Mouse (Mus musculus): ENCODE measurements at regions not wholly inside any gene's neighbourhood (a gene's known extent, or its start where the extent isn't known, plus 50 kb on each side); places are given as distances from the start of the nearest gene placed in this dataset.

DNA sequence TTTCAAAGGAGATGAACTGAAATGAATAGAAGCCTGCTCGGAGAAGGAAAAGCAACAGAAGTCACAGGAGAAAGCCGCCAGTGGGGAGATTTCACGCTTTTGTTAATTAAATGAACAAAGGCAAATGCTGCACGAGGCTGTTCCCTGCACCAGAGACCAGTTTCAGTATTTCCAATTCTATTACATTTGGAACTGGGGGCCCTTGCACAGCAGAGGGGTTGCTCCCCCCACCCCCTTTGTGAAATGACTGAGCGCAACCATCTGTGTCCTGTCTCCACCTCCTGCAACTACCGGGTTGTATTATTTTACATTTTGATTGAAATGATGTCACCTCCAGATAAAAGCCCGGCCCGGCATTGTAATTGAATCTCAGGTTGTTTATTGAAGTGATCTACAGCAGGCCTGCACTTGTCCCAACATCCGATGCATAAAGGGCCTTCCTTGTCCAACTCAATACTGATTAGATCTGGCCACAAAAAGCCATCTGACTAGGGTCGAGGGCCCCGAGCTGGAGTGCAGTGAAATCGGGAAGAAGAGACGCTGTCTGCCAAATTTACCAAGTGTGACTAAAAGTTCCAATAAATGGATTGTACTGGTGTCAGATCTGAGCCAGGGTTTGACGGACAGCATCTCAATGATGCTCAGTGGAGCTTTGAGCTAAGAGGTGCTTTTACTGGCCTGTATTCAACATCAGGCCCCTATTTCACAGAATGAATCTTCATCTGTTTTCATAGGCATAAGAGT lies 152.9 kb upstream of the Irx4 start:
- ATAC-seq (ENCODE audit: insufficient number of reproducible peaks, insufficient read depth, low FRiP score, low read depth), result no peak
- no peak overlapping the region for H3K4me3 ChIP-seq (ENCODE audit: low read depth, low read length)
- H3K36me3 ChIP-seq (ENCODE audit: control insufficient read depth, insufficient read depth, low read length), result no peaks in the 10 kb centered on the region
- H3K9me3 ChIP-seq (ENCODE audit: control insufficient read depth, low read depth, low read length), result no peaks in the 10 kb centered on the region
- no peak overlapping the region for H3K4me2 ChIP-seq (replicated peaks; ENCODE audit: low read depth, low read length)
- no peaks in the 10 kb centered on the region for H3K4me1 ChIP-seq (ENCODE audit: control insufficient read depth, insufficient read depth, low read length)
- H3K27me3 ChIP-seq (ENCODE audit: control insufficient read depth, insufficient read depth, low read length), result no peaks in the 10 kb centered on the region
- H3K27ac ChIP-seq (ENCODE audit: low read length), result no peak overlapping the region
- H3K9ac ChIP-seq (replicated peaks; ENCODE audit: low read depth, low read length), result no peak overlapping the region
- 62% methylated on average over 14 of the region's 14 CpGs for WGBS

DNA sequence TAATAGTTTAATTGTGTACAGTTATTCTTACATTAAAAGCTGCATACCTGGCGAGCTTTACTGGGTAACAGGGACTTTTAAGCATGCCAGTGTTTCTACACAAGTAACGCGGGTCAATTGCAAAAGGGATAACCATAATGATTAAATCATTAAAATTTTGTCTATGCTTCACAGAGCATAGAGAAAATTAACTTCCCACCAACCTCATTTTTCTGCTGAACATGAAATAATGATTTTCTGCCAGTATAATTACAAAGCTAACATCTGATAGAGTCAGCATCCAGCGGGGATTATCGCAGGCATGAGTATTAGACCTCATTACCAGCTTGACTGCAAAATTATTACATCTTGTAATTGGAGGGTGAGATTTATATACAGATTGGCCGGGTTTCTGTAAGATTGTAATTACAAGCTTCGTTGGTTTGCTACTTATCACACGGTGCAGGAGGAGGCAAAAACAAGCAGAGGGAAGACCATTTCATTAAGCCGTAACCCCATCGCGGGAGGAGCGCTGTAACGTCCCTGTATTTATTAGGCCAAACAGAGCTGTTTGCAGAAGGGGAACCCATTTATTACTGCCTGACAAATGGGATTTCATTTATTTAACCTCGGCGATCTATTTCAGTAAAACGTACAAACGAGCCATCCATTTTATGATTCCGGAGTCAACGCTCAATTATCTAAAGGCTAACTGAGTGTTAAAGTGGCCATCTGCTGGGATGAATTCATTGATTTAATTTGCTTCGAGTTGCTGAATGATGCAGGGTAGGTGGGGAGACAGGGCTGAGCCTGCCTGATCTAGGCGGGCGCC lies 143.3 kb upstream of the Irx4 start:
- 35% methylated on average over 22 of the region's 22 CpGs for WGBS
- Histone ChIP-seq H3K4me1 (ENCODE audit: control insufficient read depth, insufficient read depth, low read length) (no peaks in the 10 kb centered on the region), H3K27me3 (ENCODE audit: control insufficient read depth, insufficient read depth, low read length) (no peaks in the 10 kb centered on the region), H3K27ac (ENCODE audit: low read length) (no peak overlapping the region), H3K36me3 (ENCODE audit: control insufficient read depth, insufficient read depth, low read length) (no peaks in the 10 kb centered on the region), H3K4me2 (replicated peaks; ENCODE audit: low read depth, low read length) (peak overlapping the region; percentile 28), H3K9me3 (ENCODE audit: control insufficient read depth, low read depth, low read length) (no peaks in the 10 kb centered on the region), H3K4me3 (ENCODE audit: low read depth, low read length) (no peak overlapping the region), H3K9ac (replicated peaks; ENCODE audit: low read depth, low read length) (no peak overlapping the region)
- ATAC-seq (ENCODE audit: insufficient number of reproducible peaks, insufficient read depth, low FRiP score, low read depth), result no peak

DNA sequence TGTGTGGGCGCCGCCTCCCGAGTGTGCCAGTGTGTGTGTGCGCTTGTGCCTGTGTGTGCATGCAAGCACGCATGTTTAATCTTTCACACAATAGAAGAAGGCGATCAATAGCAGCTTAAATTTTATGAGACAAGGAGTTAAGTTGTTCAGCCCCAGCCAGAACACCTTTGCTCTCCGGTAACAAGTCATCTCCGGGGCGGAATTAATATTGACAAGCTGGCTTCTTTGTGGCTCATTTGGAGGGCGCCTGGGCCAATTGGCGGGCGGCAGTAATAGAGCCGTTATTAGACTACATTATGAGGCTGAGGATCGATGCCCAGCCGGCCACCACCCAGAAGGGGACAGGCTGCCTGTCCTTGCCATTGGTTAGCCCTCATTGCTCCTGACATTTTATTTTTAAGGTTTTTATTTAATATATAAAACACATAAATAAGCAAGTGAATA lies 142.6 kb upstream of the Irx4 start:
- H3K9ac ChIP-seq (replicated peaks; ENCODE audit: low read depth, low read length), result no peak overlapping the region
- H3K27me3 ChIP-seq (ENCODE audit: control insufficient read depth, insufficient read depth, low read length), result no peaks in the 10 kb centered on the region
- WGBS, result 66% methylated on average over 15 of the region's 15 CpGs
- no peaks in the 10 kb centered on the region for H3K36me3 ChIP-seq (ENCODE audit: control insufficient read depth, insufficient read depth, low read length)
- H3K4me1 ChIP-seq (ENCODE audit: control insufficient read depth, insufficient read depth, low read length), result no peaks in the 10 kb centered on the region
- H3K27ac ChIP-seq (ENCODE audit: low read length), result no peak overlapping the region
- ATAC-seq (ENCODE audit: insufficient number of reproducible peaks, insufficient read depth, low FRiP score, low read depth), result no peak
- no peak overlapping the region for H3K4me3 ChIP-seq (ENCODE audit: low read depth, low read length)
- H3K9me3 ChIP-seq (ENCODE audit: control insufficient read depth, low read depth, low read length), result no peaks in the 10 kb centered on the region
- H3K4me2 ChIP-seq (replicated peaks; ENCODE audit: low read depth, low read length), result peak overlapping the region; percentile 28

DNA sequence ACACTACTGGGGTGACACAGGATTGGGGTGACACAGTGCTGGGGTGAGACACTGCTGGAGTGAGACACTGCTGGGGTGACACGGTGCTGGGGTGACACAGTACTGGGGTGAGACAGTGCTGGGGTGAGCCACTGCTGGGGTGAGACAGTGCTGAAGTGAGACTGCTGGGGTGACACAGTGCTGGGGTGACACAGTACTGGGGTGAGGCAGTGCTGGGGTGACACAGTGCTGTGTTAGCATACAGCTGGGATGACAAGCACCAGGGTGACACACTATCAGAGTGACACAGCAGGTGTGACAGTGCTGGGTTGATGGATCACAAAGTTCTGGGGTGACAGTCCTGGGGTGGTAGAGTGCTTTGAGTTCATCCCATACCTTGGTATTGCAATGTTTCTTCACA lies 137.3 kb upstream of the Irx4 start:
- no peaks in the 10 kb centered on the region for H3K27me3 ChIP-seq (ENCODE audit: control insufficient read depth, insufficient read depth, low read length)
- H3K9me3 ChIP-seq (ENCODE audit: control insufficient read depth, low read depth, low read length), result no peaks in the 10 kb centered on the region
- H3K4me2 ChIP-seq (replicated peaks; ENCODE audit: low read depth, low read length), result no peak overlapping the region
- no peak overlapping the region for H3K27ac ChIP-seq (ENCODE audit: low read length)
- no peak for ATAC-seq (ENCODE audit: insufficient number of reproducible peaks, insufficient read depth, low FRiP score, low read depth)
- no peak overlapping the region for H3K4me3 ChIP-seq (ENCODE audit: low read depth, low read length)
- H3K4me1 ChIP-seq (ENCODE audit: control insufficient read depth, insufficient read depth, low read length), result no peaks in the 10 kb centered on the region
- H3K9ac ChIP-seq (replicated peaks; ENCODE audit: low read depth, low read length), result no peak overlapping the region
- 74% methylated on average over 1 of the region's 1 CpGs for WGBS
- no peaks in the 10 kb centered on the region for H3K36me3 ChIP-seq (ENCODE audit: control insufficient read depth, insufficient read depth, low read length)

DNA sequence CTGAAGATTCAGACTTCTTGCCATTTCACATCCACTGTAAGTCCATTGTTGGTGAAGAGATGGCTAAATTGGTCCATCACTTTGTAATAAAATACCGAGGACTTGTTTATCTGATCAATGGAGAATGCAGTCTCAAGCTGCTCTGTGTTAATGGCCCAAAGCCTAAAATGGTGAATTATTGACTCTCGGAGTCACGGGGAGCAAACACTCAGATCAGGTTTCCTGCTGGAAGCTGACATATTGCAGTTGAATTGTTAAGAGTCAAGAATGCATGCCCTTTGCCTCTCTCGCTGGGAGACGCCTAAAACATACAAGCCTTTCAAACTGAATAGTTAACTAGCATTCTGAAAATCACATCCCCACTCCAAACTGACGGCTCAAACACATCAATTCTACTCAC lies 129.0 kb upstream of the Irx4 start:
- Histone ChIP-seq H3K4me2 (replicated peaks; ENCODE audit: low read depth, low read length) (no peak overlapping the region), H3K9me3 (ENCODE audit: control insufficient read depth, low read depth, low read length) (no peaks in the 10 kb centered on the region), H3K36me3 (ENCODE audit: control insufficient read depth, insufficient read depth, low read length) (no peaks in the 10 kb centered on the region), H3K27me3 (ENCODE audit: control insufficient read depth, insufficient read depth, low read length) (no peaks in the 10 kb centered on the region), H3K27ac (ENCODE audit: low read length) (no peak overlapping the region), H3K4me1 (ENCODE audit: control insufficient read depth, insufficient read depth, low read length) (no peaks in the 10 kb centered on the region), H3K9ac (replicated peaks; ENCODE audit: low read depth, low read length) (no peak overlapping the region), H3K4me3 (ENCODE audit: low read depth, low read length) (no peak overlapping the region)
- whole genome bisulfite sequencing, result 21% methylated on average over 6 of the region's 6 CpGs
- no peak for ATAC-seq (ENCODE audit: insufficient number of reproducible peaks, insufficient read depth, low FRiP score, low read depth)

DNA sequence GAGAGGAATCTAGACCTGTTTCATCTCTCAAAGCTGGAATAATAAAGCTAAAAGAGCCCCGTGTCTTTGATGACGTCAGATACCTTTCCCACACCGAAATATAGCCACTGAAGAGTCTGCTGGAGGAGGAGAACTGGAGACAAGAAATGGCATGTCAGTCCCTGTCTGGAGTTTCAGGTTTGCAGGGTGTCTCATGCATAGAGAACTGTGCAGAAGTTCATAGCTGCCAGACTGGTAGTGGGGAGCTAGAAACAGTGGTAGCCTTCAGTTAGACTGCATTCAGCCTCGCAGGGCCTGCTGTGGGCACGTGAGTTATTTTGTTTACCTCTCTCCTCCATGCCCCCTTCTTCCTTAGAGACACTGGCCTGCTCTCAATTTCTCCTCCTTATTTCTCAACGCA lies 127.5 kb upstream of the Irx4 start:
- ATAC-seq (ENCODE audit: insufficient number of reproducible peaks, insufficient read depth, low FRiP score, low read depth), result no peak
- Histone ChIP-seq H3K9me3 (ENCODE audit: control insufficient read depth, low read depth, low read length) (no peaks in the 10 kb centered on the region), H3K27me3 (ENCODE audit: control insufficient read depth, insufficient read depth, low read length) (no peaks in the 10 kb centered on the region), H3K36me3 (ENCODE audit: control insufficient read depth, insufficient read depth, low read length) (no peaks in the 10 kb centered on the region), H3K4me1 (ENCODE audit: control insufficient read depth, insufficient read depth, low read length) (no peaks in the 10 kb centered on the region), H3K4me3 (ENCODE audit: low read depth, low read length) (no peak overlapping the region), H3K4me2 (replicated peaks; ENCODE audit: low read depth, low read length) (no peak overlapping the region), H3K27ac (ENCODE audit: low read length) (no peak overlapping the region), H3K9ac (replicated peaks; ENCODE audit: low read depth, low read length) (no peak overlapping the region)
- WGBS, result 41% methylated on average over 6 of the region's 6 CpGs

DNA sequence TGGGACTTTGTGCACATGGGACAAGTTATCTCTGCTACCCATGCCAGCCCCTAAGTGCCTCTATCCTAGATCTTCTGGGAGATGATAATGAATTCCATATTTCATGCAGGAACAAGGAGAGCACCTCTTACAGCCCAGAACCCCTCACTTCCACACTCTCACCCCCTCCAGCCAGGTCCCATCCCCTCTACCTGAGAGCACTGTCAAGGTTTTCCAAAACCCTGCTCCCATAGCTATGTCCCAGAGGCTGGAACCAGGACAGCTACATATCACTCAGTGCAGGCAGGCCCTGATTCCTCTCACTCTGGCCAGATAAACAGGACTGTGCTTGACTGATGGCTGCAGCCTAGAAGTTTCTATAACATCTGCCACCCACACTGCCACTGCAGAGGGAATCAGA lies 125.3 kb upstream of the Irx4 start:
- Histone ChIP-seq H3K27me3 (ENCODE audit: control insufficient read depth, insufficient read depth, low read length) (no peaks in the 10 kb centered on the region), H3K27ac (ENCODE audit: low read length) (no peak overlapping the region), H3K9ac (replicated peaks; ENCODE audit: low read depth, low read length) (no peak overlapping the region), H3K4me2 (replicated peaks; ENCODE audit: low read depth, low read length) (no peak overlapping the region), H3K4me1 (ENCODE audit: control insufficient read depth, insufficient read depth, low read length) (no peaks in the 10 kb centered on the region), H3K36me3 (ENCODE audit: control insufficient read depth, insufficient read depth, low read length) (no peaks in the 10 kb centered on the region), H3K9me3 (ENCODE audit: control insufficient read depth, low read depth, low read length) (no peaks in the 10 kb centered on the region), H3K4me3 (ENCODE audit: low read depth, low read length) (no peak overlapping the region)
- ATAC-seq (ENCODE audit: insufficient number of reproducible peaks, insufficient read depth, low FRiP score, low read depth), result no peak

DNA sequence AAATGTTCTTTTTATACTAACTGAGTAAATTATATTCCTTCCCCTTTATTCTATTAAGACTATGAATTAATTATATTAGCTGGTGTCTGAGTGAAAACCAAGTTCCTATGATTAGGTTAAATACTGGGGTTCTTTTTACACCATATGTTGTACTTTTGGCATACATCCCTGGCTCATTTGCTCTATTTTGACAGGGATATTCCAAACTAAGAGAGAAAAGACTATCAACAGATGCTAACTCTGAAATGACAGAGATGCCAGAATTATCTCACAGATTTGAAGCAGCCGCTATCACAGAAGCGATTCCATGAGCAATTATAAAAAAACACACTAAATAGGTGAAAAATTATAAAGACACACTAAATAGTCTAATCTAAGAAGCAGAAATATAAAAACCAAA lies 119.0 kb upstream of the Irx4 start:
- no peak for ATAC-seq (ENCODE audit: insufficient number of reproducible peaks, insufficient read depth, low FRiP score, low read depth)
- Histone ChIP-seq H3K4me3 (ENCODE audit: low read depth, low read length) (no peak overlapping the region), H3K27me3 (ENCODE audit: control insufficient read depth, insufficient read depth, low read length) (no peaks in the 10 kb centered on the region), H3K36me3 (ENCODE audit: control insufficient read depth, insufficient read depth, low read length) (no peaks in the 10 kb centered on the region), H3K4me2 (replicated peaks; ENCODE audit: low read depth, low read length) (no peak overlapping the region), H3K27ac (ENCODE audit: low read length) (no peak overlapping the region), H3K9me3 (ENCODE audit: control insufficient read depth, low read depth, low read length) (no peaks in the 10 kb centered on the region), H3K4me1 (ENCODE audit: control insufficient read depth, insufficient read depth, low read length) (no peaks in the 10 kb centered on the region), H3K9ac (replicated peaks; ENCODE audit: low read depth, low read length) (no peak overlapping the region)
- WGBS, result 75% methylated on average over 2 of the region's 2 CpGs
